Mouse (Mus musculus) bone marrow, adult 2 months (tissue): ENCODE data around the gene Gm13695.

Source experiments
- CTCF ChIP-seq: fragments of 200-500 bp; IDR thresholded peaks from 2 replicates; pipeline ENCODE4 v1.5.1; 2011; ENCODE audit warnings: low read length, control low read depth; ENCODE audit not compliant: control insufficient read depth, insufficient read depth
- POLR2A ChIP-seq: fragments of 200-500 bp; IDR thresholded peaks from 2 replicates; pipeline ENCODE4 v1.6.1; 2011; ENCODE audit warnings: low read depth, mild to moderate bottlenecking, control low read depth, low read length, borderline replicate concordance; ENCODE audit not compliant: control insufficient read depth

DNA sequence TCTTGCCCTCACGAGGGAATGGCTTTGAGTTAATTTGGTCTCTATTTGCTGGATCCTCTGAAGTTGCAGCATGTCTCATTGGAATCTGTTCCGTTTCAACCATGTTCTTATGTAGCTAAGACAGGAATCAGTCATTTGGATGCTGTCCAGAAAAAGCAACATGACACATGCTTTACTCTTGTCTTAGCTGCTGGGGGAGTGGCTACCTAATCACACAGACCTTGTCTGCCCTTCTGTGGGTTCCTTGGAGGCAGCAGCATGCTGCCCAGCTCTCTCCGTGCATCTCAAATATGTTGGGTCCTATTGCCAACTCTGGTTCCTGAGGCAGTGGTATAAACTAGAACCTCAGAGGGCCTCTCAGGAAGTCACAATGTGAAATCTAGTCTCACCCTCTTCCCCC is 51.2 kb downstream of the Gm13695 start:
- TF ChIP-seq CTCF (no peak), POLR2A (no peak)
